Mouse (Mus musculus): Measurements from ENCODE around the gene Tns3. TPM values are rescaled to one million over a fixed set of nuclear protein-coding genes. Genes with fewer than 3 reads are reported as not detected.

Tns3 gene
- polyA plus RNA-seq, 1 experiment from 2014 or later = 3.6 TPM

DNA sequence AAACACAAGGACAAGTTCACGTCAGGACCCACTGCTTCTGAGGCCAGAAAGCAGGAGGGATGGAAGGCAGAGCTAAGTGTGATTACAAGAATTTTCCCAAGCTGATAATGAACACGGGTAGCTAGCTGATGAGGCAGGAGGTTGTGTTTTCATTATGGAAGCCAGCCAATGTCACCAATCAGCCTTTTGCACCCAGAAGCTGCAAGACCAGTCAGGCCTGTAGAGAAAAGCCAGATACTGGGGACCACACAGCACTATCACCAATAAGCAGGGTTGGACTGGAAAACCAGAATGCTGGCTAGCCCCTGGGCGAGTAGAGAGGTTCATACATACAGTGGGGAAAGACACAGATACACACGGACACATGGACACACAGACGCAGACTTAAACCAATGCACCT, 73.1 kb downstream of the Tns3 start:
- WGBS (ENCODE audit: insufficient replicate concordance) = 65% methylated on average over 5 of the region's 5 CpGs
- H3K9ac ChIP-seq (replicated peaks) = no peak overlapping the region

DNA sequence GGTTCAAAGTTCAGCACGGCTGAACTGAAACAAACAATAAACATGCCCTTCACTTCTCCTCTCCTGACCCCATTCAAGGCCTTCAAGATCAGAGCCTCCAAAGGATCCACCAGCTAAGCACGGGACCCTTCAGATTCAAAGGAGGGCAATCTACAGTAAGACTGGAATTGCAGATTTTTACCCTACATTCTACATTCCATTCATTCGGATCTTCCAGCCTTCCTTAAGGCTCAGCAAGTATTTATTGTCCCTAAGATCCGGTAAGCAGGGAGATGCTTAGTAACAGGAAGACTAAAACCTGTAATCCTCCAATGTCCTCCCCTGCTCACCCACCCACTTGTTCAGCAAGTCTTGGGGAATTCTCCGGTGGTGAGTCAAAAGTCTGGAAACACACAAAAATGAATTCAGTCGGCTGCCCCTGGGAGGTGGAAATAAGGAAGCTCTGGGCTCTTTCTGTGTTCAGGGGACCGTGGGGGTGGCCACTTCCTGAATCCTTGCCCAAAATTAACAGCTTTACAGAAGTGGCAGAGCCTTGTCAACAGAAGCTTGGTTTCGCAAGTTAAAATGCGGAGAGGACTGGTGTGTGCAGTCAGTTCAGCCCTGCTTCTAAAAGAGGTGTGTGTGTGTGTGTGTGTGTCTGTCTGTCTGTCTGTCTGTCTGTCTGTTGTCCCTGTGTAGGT, 75.0 kb downstream of the Tns3 start:
- H3K36me3 ChIP-seq (replicated peaks; ENCODE audit: insufficient read depth, low read length) = 0 out of 2 replicates have a peak, but pooled peaks cover 2% of the 10 kb centered on the region
- peak overlapping the region; percentile 39 for H3K4me2 ChIP-seq (ENCODE audit: low read depth, low read length)
- no peaks in the 10 kb centered on the region for H3K9me3 ChIP-seq (ENCODE audit: low read length)
- peak overlapping the region; percentile 81 for H3K27ac ChIP-seq (ENCODE audit: low read depth)
- TF ChIP-seq CTCF (IDR thresholded peaks at IDR 0.05; ENCODE audit: low read depth) (no peak), EP300 (IDR thresholded peaks at IDR 0.05; ENCODE audit: low read depth) (no peak)
- H3K27me3 ChIP-seq (ENCODE audit: insufficient read depth, low read length) = no peaks in the 10 kb centered on the region
- peak; percentile 75 for ATAC-seq
- peaks cover 38% of the 10 kb centered on the region for H3K4me1 ChIP-seq (ENCODE audit: insufficient read depth)
- peak overlapping the region; percentile 13; the same call in 1 of the 2 replicates for H3K9ac ChIP-seq (replicated peaks)
- 21% methylated on average over 9 of the region's 9 CpGs for WGBS (ENCODE audit: insufficient replicate concordance)
- no peak overlapping the region; the same call in 1 of the 2 replicates for H3K4me3 ChIP-seq (ENCODE audit: low read depth, low read length)
- DNase-seq = peak; percentile 65

More for the DNA sequence above, 73.1 kb downstream of the Tns3 start:
- DNase-seq (no peak), ATAC-seq (no peak)
- Histone ChIP-seq H3K27ac (ENCODE audit: low read depth) (no peak overlapping the region), H3K36me3 (replicated peaks; ENCODE audit: insufficient read depth, low read length) (0 out of 2 replicates have a peak, but pooled peaks cover 2% of the 10 kb centered on the region), H3K4me2 (ENCODE audit: low read depth, low read length) (no peak overlapping the region), H3K4me3 (ENCODE audit: low read depth, low read length) (no peak overlapping the region), H3K9me3 (ENCODE audit: low read length) (no peaks in the 10 kb centered on the region), H3K4me1 (ENCODE audit: insufficient read depth) (peaks cover 38% of the 10 kb centered on the region), H3K27me3 (ENCODE audit: insufficient read depth, low read length) (no peaks in the 10 kb centered on the region)
- TF ChIP-seq CTCF (IDR thresholded peaks at IDR 0.05; ENCODE audit: low read depth) (no peak), EP300 (IDR thresholded peaks at IDR 0.05; ENCODE audit: low read depth) (no peak)

DNA sequence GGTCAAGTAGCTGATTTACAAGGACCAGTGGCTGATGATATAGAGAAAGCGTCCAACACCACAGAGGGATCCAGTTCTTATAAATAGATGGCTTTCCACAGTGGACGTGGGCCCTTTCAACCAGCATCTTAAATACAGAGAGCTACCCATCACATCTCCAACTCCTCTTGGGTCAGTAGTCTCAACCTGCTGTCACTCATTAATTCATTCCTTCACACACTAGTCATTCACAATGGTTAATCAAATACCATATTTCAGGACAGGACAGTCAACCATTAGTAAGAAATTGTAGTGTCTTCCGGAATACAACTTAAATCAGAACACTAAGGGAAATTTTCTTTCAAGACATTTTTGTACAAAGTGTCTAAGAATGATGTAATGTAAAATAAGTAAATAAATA, 76.4 kb downstream of the Tns3 start:
- H3K27ac ChIP-seq (ENCODE audit: low read depth) = no peak overlapping the region
- TF ChIP-seq EP300 (IDR thresholded peaks at IDR 0.05; ENCODE audit: low read depth) = no peak
- TF ChIP-seq CTCF (IDR thresholded peaks at IDR 0.05; ENCODE audit: low read depth) = no peak
- H3K4me2 ChIP-seq (ENCODE audit: low read depth, low read length) = no peak overlapping the region
- WGBS (ENCODE audit: insufficient replicate concordance) = 80% methylated on average over 3 of the region's 3 CpGs
- H3K27me3 ChIP-seq (ENCODE audit: insufficient read depth, low read length) = no peaks in the 10 kb centered on the region
- H3K36me3 ChIP-seq (replicated peaks; ENCODE audit: insufficient read depth, low read length) = 0 out of 2 replicates have a peak, but pooled peaks cover 2% of the 10 kb centered on the region
- H3K4me3 ChIP-seq (ENCODE audit: low read depth, low read length) = no peak overlapping the region
- H3K4me1 ChIP-seq (ENCODE audit: insufficient read depth) = peaks cover 30% of the 10 kb centered on the region
- DNase-seq (no peak), ATAC-seq (no peak)
- no peak overlapping the region for H3K9ac ChIP-seq (replicated peaks)
- no peaks in the 10 kb centered on the region for H3K9me3 ChIP-seq (ENCODE audit: low read length)

DNA sequence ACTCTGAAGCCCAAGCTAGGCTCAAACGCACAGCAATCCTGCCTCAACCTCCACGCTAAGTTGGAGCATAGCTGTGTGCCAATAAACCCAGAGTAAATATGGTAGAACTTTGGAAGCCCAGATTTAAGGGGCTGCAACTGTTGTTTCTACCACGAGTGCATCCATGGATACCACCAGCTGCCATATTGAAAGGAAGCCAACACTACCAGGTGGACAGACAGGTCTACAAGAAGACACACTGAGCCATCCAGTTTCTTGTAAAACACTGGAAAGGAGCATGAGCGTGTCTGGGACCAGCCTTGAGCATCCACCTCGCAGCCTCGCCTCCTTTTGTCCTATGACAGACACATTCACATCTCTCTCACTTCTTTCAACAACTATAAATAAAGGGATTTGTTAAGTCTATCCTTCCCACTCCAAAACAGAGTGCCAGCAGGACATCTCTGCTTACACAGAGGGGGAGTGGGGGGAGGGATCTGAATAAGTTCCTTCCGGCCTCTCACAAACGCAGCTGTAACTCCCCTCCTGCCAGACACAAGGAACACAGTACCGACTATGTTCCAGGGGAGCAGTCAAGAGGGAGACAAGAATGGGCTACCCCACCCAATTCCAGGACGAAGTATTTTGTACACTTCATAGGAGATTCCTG, 77.2 kb downstream of the Tns3 start:
- H3K36me3 ChIP-seq (replicated peaks; ENCODE audit: insufficient read depth, low read length) = 0 out of 2 replicates have a peak, but pooled peaks cover 2% of the 10 kb centered on the region
- H3K27me3 ChIP-seq (ENCODE audit: insufficient read depth, low read length) = no peaks in the 10 kb centered on the region
- peaks cover 25% of the 10 kb centered on the region for H3K4me1 ChIP-seq (ENCODE audit: insufficient read depth)
- no peak overlapping the region for H3K4me3 ChIP-seq (ENCODE audit: low read depth, low read length)
- no peak overlapping the region for H3K9ac ChIP-seq (replicated peaks)
- ATAC-seq (no peak), DNase-seq (no peak)
- no peak overlapping the region for H3K27ac ChIP-seq (ENCODE audit: low read depth)
- no peak overlapping the region for H3K4me2 ChIP-seq (ENCODE audit: low read depth, low read length)
- TF ChIP-seq EP300 (IDR thresholded peaks at IDR 0.05; ENCODE audit: low read depth) (no peak), CTCF (IDR thresholded peaks at IDR 0.05; ENCODE audit: low read depth) (no peak)
- WGBS (ENCODE audit: insufficient replicate concordance) = 65% methylated on average over 10 of the region's 10 CpGs
- no peaks in the 10 kb centered on the region for H3K9me3 ChIP-seq (ENCODE audit: low read length)

DNA sequence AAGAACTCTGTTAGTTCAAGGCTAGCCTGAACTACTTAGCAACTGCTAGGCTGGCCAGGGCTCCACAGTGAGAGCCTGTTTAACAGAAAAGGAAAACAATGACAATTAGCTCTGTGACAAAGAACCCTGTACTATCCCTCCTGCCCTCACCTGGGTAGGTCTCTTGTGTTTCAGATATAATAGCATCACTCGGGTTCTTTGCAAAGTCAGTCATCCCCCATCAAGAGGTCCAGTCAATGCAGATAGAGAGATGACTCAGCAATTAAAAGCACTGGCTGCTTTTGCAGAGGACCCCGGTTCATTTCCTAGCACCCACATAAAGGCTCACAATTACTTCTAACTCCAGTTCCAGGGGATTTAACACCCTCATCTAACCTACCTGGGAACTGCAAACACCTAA, 78.0 kb downstream of the Tns3 start:
- DNase-seq (no peak), ATAC-seq (no peak)
- 50% methylated on average over 2 of the region's 2 CpGs for WGBS (ENCODE audit: insufficient replicate concordance)
- TF ChIP-seq CTCF (IDR thresholded peaks at IDR 0.05; ENCODE audit: low read depth) (no peak), EP300 (IDR thresholded peaks at IDR 0.05; ENCODE audit: low read depth) (no peak)
- Histone ChIP-seq H3K4me3 (ENCODE audit: low read depth, low read length) (no peak overlapping the region), H3K4me1 (ENCODE audit: insufficient read depth) (peaks cover 19% of the 10 kb centered on the region), H3K9me3 (ENCODE audit: low read length) (no peaks in the 10 kb centered on the region), H3K27ac (ENCODE audit: low read depth) (no peak overlapping the region), H3K27me3 (ENCODE audit: insufficient read depth, low read length) (no peaks in the 10 kb centered on the region), H3K36me3 (replicated peaks; ENCODE audit: insufficient read depth, low read length) (0 out of 2 replicates have a peak, but pooled peaks cover 2% of the 10 kb centered on the region), H3K4me2 (ENCODE audit: low read depth, low read length) (no peak overlapping the region), H3K9ac (replicated peaks) (no peak overlapping the region)

- no peak overlapping the region for H3K9ac ChIP-seq (replicated peaks)
- H3K9me3 ChIP-seq (ENCODE audit: low read length) = no peaks in the 10 kb centered on the region
- no peak for ATAC-seq
- DNase-seq = no peak
- H3K4me1 ChIP-seq (ENCODE audit: insufficient read depth) = peaks cover 16% of the 10 kb centered on the region
- H3K36me3 ChIP-seq (replicated peaks; ENCODE audit: insufficient read depth, low read length) = 0 out of 2 replicates have a peak, but pooled peaks cover 2% of the 10 kb centered on the region
- no peak overlapping the region for H3K4me2 ChIP-seq (ENCODE audit: low read depth, low read length)
- no peak overlapping the region for H3K27ac ChIP-seq (ENCODE audit: low read depth)
- TF ChIP-seq EP300 (IDR thresholded peaks at IDR 0.05; ENCODE audit: low read depth) (no peak), CTCF (IDR thresholded peaks at IDR 0.05; ENCODE audit: low read depth) (no peak)
- H3K4me3 ChIP-seq (ENCODE audit: low read depth, low read length) = no peak overlapping the region
- no peaks in the 10 kb centered on the region for H3K27me3 ChIP-seq (ENCODE audit: insufficient read depth, low read length)
- 67% methylated on average over 3 of the region's 3 CpGs for WGBS (ENCODE audit: insufficient replicate concordance)
Observed at GRCm38 (mm10) chr11:8585686-8586085, 78.6 kb downstream of the Tns3 start.

Measured in liver, postnatal 0 days (tissue).